Mouse (Mus musculus) testis, adult 2 months (tissue): ENCODE measurements around the gene Coq10b.

Source experiments
- CTCF ChIP-seq: fragments of 200-500 bp; IDR thresholded peaks from 2 replicates; pipeline ENCODE4 v1.5.1; 2012; ENCODE audit warnings: low read depth, mild to moderate bottlenecking, inconsistent platforms, low read length, moderate library complexity; ENCODE audit not compliant: control insufficient read depth, insufficient read depth, insufficient replicate concordance
- POLR2A ChIP-seq: fragments of 200-500 bp; IDR thresholded peaks from 2 replicates; pipeline ENCODE4 v1.6.1; 2012; ENCODE audit warnings: low read depth, mild to moderate bottlenecking, inconsistent platforms, low read length, moderate library complexity; ENCODE audit not compliant: control insufficient read depth

DNA sequence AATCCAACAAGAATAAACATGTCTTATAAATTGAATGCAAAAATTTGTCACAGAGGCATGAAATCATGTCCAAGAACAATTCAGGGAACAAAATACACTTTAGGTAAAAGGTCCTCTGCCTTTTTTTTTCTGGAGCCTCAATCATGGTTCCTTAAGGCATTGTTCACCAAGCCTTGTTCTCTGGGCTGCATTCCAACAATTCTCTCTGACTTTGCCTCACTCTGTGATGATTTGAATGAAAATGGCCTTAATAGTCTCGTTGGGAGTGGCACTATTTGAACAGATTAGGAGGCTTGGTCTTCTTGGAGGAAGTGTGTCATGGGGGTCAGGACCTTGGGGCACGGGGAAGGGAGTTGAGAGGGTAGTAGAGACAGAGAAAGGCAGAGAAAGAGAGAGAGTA, 55.9 kb downstream of the Coq10b start:
- no peak for TF ChIP-seq POLR2A
- no peak for TF ChIP-seq CTCF
